Mouse (Mus musculus): ENCODE results near the gene Naaladl2. TPM values are rescaled to one million over a fixed set of nuclear protein-coding genes. Genes with fewer than 3 reads are reported as not detected.
"Not testable (repeated sequence)": the region's sequence is repeated elsewhere in the genome, so short reads cannot be mapped to it uniquely, and the experiment has no call there.

The Naaladl2 gene
- polyA plus RNA-seq, 1 experiment: 0.38 TPM

DNA sequence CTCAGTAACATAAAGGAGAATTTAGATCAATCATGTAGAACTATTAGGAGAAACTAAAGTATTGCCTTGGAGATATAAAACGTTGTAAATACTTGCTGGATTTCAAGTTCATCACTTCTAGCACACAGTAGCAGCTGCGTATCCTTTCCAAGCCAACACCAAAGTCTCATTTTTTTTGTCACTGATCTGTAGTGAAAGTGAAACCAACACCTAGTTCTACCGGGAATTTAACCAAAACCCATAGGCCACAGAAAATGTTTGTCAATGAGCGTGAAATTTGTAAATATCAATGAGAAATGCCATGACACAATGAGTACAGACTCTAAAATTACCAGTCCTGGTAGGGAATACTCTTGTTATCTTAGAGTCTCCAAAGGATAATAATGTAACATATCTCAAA is 80.8 kb downstream of the Naaladl2 start:
- 73% methylated on average over 4 of the region's 4 CpGs for WGBS

DNA sequence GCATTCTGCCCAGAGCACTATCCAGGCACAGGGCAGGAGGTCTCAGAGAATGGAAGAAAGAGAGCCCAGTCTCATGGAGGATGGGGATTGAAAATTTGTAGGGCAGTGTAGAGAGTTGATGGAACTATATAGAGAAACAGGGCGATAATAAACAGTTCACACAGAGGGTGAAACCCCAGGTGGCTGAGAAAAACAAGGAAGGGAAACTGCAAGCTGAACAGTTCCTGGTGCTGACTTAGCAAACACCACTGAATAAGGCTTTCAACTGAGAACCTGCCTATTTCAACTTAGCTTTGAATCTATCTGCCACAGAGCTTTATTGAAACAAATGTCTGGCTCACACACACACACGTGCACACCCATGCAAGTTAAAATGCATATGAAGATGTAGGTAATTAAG is 91.1 kb downstream of the Naaladl2 start:
- no peak for DNase-seq
- no peak for TF ChIP-seq POLR2A (IDR thresholded peaks at IDR 0.05; ENCODE audit: low read depth, low read length)
- TF ChIP-seq CTCF (conservative IDR thresholded peaks at IDR 0.05; ENCODE audit: insufficient read depth, insufficient read length, low read depth, low read length): no peak
- Histone ChIP-seq H3K27ac (ENCODE audit: insufficient read depth, low read depth, low read length) (no peak overlapping the region), H3K36me3 (ENCODE audit: control insufficient read depth, insufficient read depth, low read length) (no peaks in the 10 kb centered on the region), H3K27me3 (replicated peaks; ENCODE audit: control insufficient read depth, insufficient read depth, low read length) (no peaks in the 10 kb centered on the region), H3K4me1 (ENCODE audit: control insufficient read depth, insufficient read depth, low read length) (no peaks in the 10 kb centered on the region), H3K4me3 (ENCODE audit: insufficient read depth, low read depth, low read length) (no peak overlapping the region)
- WGBS: 28% methylated on average over 2 of the region's 2 CpGs

More for the DNA sequence above, 80.8 kb downstream of the Naaladl2 start:
- Histone ChIP-seq H3K27ac (ENCODE audit: insufficient read depth, low read depth, low read length) (no peak overlapping the region), H3K36me3 (ENCODE audit: control insufficient read depth, insufficient read depth, low read length) (no peaks in the 10 kb centered on the region), H3K27me3 (replicated peaks; ENCODE audit: control insufficient read depth, insufficient read depth, low read length) (no peaks in the 10 kb centered on the region), H3K4me3 (ENCODE audit: insufficient read depth, low read depth, low read length) (no peak overlapping the region), H3K4me1 (ENCODE audit: control insufficient read depth, insufficient read depth, low read length) (no peaks in the 10 kb centered on the region)
- no peak for DNase-seq
- TF ChIP-seq CTCF (conservative IDR thresholded peaks at IDR 0.05; ENCODE audit: insufficient read depth, insufficient read length, low read depth, low read length) (no peak), POLR2A (IDR thresholded peaks at IDR 0.05; ENCODE audit: low read depth, low read length) (no peak)

DNA sequence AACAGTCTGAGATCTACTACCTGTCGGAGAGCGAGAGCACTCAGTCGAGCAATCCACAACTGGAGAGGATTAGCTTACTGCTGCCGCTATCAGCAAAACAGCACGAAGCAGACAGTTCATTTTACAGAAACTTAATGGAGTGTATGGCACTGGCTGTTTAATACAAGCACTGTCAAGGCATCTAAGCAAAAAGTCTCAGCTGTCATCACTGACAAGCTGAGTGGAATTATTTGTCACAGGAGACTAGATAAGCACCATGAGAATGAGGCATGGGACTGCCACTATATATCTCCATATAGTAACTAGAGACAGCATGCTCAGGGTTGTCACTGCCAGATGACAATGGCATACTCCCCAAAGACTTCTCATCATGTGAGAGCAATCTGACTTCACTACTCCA is 124.1 kb downstream of the Naaladl2 start:
- Histone ChIP-seq H3K27me3 (replicated peaks; ENCODE audit: control insufficient read depth, insufficient read depth, low read length) (no peaks in the 10 kb centered on the region), H3K36me3 (ENCODE audit: control insufficient read depth, insufficient read depth, low read length) (no peaks in the 10 kb centered on the region), H3K4me1 (ENCODE audit: control insufficient read depth, insufficient read depth, low read length) (no peaks in the 10 kb centered on the region), H3K27ac (ENCODE audit: insufficient read depth, low read depth, low read length) (no peak overlapping the region), H3K4me3 (ENCODE audit: insufficient read depth, low read depth, low read length) (no peak overlapping the region)
- TF ChIP-seq POLR2A (IDR thresholded peaks at IDR 0.05; ENCODE audit: low read depth, low read length) (no peak), CTCF (conservative IDR thresholded peaks at IDR 0.05; ENCODE audit: insufficient read depth, insufficient read length, low read depth, low read length) (no peak)
- no peak for DNase-seq
- WGBS: 35% methylated on average over 5 of the region's 5 CpGs

DNA sequence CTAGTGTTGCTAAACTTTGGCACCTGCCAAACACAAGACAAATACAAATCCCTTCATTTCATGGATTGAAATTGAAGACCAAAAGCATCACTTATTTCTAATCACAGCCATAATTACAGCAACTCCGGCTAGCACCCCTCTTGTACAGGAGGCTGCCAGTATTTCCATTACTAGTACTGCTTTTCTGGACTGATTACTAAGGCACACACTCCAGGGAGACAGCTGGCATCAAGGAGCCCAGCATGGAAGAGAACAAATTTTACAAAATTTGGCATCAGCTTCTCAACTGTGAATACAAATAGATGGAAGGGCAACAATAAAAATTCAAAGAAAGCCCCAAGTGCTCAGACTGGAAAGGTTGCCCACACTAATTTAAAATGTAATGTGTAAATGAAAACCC is 133.3 kb downstream of the Naaladl2 start:
- H3K36me3 ChIP-seq (ENCODE audit: control insufficient read depth, insufficient read depth, low read length): no peaks in the 10 kb centered on the region
- WGBS: 75% methylated on average over 1 of the region's 1 CpGs
- H3K27me3 ChIP-seq (replicated peaks; ENCODE audit: control insufficient read depth, insufficient read depth, low read length): no peaks in the 10 kb centered on the region
- no peak for DNase-seq
- no peak overlapping the region for H3K27ac ChIP-seq (ENCODE audit: insufficient read depth, low read depth, low read length)
- H3K4me3 ChIP-seq (ENCODE audit: insufficient read depth, low read depth, low read length): no peak overlapping the region
- TF ChIP-seq CTCF (conservative IDR thresholded peaks at IDR 0.05; ENCODE audit: insufficient read depth, insufficient read length, low read depth, low read length): no peak
- no peak for TF ChIP-seq POLR2A (IDR thresholded peaks at IDR 0.05; ENCODE audit: low read depth, low read length)
- H3K4me1 ChIP-seq (ENCODE audit: control insufficient read depth, insufficient read depth, low read length): no peaks in the 10 kb centered on the region

DNA sequence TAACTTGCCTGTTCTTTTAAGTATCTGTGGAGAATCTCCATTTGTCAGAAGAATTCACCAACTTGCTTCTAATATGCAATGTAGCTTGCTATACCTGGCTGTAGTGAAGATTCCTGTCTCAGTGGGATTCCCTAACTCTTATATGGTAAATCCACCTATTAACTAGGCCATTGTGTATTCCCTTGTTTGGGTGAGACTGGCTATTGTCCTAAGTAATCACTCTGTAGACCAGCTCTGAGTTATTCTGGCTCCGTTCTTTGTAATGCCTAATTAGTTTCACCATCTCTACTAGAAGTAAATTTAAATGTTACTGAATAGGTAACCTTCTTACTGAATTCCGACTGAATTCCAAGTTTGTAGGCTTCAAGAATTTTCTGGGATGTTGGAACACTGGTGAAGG is 137.3 kb downstream of the Naaladl2 start:
- H3K27ac ChIP-seq (ENCODE audit: insufficient read depth, low read depth, low read length); DNase-seq; H3K4me1 ChIP-seq (ENCODE audit: control insufficient read depth, insufficient read depth, low read length); H3K36me3 ChIP-seq (ENCODE audit: control insufficient read depth, insufficient read depth, low read length); H3K4me3 ChIP-seq (ENCODE audit: insufficient read depth, low read depth, low read length); H3K27me3 ChIP-seq (replicated peaks; ENCODE audit: control insufficient read depth, insufficient read depth, low read length): not testable (repeated sequence)
- WGBS: 76% methylated on average over 2 of the region's 2 CpGs

DNA sequence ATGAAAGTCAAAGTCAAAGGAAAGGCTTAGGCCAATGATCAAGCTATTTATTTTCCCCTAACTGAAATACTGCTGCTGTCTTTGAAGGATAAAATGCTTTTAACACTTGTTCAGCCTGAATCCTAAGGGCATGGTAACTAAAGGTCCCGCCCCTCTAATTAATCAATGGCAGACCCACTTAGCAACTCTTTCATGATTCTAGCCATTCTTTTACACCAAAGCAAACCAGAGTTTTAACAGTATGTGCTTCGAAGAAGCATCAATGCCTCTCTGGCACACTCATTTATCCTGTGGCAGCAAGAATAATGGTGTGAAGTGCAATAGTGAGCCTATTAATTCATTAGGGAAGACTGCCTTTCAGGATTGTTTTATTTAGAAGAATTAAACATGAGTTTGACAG is 151.5 kb downstream of the Naaladl2 start:
- 44% methylated on average over 2 of the region's 2 CpGs for WGBS
- no peak for DNase-seq
- no peak for TF ChIP-seq CTCF (conservative IDR thresholded peaks at IDR 0.05; ENCODE audit: insufficient read depth, insufficient read length, low read depth, low read length)
- no peak for TF ChIP-seq POLR2A (IDR thresholded peaks at IDR 0.05; ENCODE audit: low read depth, low read length)

DNA sequence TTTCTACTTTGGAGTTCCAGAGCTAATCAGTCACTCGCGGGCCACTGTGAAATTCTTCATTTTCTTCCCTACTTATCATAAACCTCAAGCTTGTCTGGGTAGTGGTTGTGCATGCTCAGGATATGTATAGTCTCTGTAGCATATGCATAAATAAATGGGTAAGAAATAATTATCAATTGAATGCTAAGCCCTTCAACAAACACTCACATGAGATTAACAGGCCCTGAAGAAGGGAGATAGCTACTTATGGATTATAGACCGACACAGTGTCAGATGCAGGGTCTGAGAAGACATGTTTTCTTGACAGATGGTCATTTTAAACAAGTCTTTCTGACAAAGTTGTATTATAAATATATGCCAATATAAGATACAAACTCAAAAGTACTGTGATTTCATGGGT is 152.0 kb downstream of the Naaladl2 start:
- Histone ChIP-seq H3K27ac (ENCODE audit: insufficient read depth, low read depth, low read length) (no peak overlapping the region), H3K36me3 (ENCODE audit: control insufficient read depth, insufficient read depth, low read length) (no peaks in the 10 kb centered on the region), H3K27me3 (replicated peaks; ENCODE audit: control insufficient read depth, insufficient read depth, low read length) (no peaks in the 10 kb centered on the region), H3K4me3 (ENCODE audit: insufficient read depth, low read depth, low read length) (no peak overlapping the region), H3K4me1 (ENCODE audit: control insufficient read depth, insufficient read depth, low read length) (no peaks in the 10 kb centered on the region)
- WGBS: 91% methylated on average over 3 of the region's 3 CpGs
- no peak for TF ChIP-seq POLR2A (IDR thresholded peaks at IDR 0.05; ENCODE audit: low read depth, low read length)
- DNase-seq: no peak

More for the DNA sequence above, 151.5 kb downstream of the Naaladl2 start:
- H3K4me1 ChIP-seq (ENCODE audit: control insufficient read depth, insufficient read depth, low read length): no peaks in the 10 kb centered on the region
- H3K36me3 ChIP-seq (ENCODE audit: control insufficient read depth, insufficient read depth, low read length): no peaks in the 10 kb centered on the region
- no peaks in the 10 kb centered on the region for H3K27me3 ChIP-seq (replicated peaks; ENCODE audit: control insufficient read depth, insufficient read depth, low read length)
- H3K27ac ChIP-seq (ENCODE audit: insufficient read depth, low read depth, low read length): no peak overlapping the region
- H3K4me3 ChIP-seq (ENCODE audit: insufficient read depth, low read depth, low read length): no peak overlapping the region

DNA sequence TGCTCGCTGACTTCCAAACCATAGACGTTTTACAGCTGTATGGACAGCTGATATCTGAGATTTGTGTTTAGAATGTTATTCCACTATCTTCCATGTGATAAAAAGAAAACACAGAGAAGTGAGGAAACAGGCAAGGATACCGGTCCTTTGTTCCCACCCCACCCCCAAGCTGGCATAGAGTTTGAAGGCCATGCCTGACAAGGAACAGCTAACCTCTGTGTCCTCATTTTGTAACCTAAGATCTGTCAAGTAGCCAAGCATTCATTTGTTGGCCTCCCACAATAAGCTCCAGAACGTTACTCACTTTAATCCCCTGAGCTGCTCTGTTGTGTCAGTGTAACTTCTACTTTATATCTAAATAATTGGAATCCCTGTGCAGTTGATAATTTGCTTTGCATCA is 161.9 kb downstream of the Naaladl2 start:
- Histone ChIP-seq H3K4me1 (ENCODE audit: control insufficient read depth, insufficient read depth, low read length) (no peaks in the 10 kb centered on the region), H3K4me3 (ENCODE audit: insufficient read depth, low read depth, low read length) (no peak overlapping the region), H3K36me3 (ENCODE audit: control insufficient read depth, insufficient read depth, low read length) (no peaks in the 10 kb centered on the region), H3K27ac (ENCODE audit: insufficient read depth, low read depth, low read length) (no peak overlapping the region), H3K27me3 (replicated peaks; ENCODE audit: control insufficient read depth, insufficient read depth, low read length) (no peaks in the 10 kb centered on the region)
- WGBS: 29% methylated on average over 4 of the region's 4 CpGs
- no peak for TF ChIP-seq CTCF (conservative IDR thresholded peaks at IDR 0.05; ENCODE audit: insufficient read depth, insufficient read length, low read depth, low read length)
- no peak for TF ChIP-seq POLR2A (IDR thresholded peaks at IDR 0.05; ENCODE audit: low read depth, low read length)
- no peak for DNase-seq

All from kidney, adult 2 months (tissue).